Mouse (Mus musculus): ENCODE results near the gene Alg3.

DNA sequence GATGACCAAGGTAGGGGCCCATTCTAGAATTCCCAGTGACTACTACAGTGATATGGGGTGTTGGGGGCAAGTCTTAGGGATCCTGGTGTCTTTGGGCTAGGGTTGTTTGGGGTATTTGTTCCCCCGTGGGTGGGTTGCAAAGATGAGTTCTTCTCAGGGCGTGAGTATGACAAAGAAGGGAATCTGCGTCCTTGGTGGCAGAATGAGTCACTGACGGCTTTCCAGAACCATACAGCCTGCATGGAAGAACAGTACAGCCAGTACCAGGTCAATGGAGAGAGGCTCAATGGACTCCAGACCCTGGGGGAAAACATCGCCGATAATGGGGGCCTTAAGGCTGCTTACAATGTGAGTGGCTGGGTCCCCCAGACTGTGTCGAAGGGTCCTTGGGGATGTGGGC is 32.4 kb upstream of the Alg3 start:
- TF ChIP-seq SMC3 (IDR thresholded peaks at IDR 0.05; ENCODE audit: low read depth, low read length), result no peak
- no peak for TF ChIP-seq NELFE (IDR thresholded peaks at IDR 0.05; ENCODE audit: low read depth, low read length)
- no peak for TF ChIP-seq CTCF (conservative IDR thresholded peaks at IDR 0.05 in 1 of 2, IDR thresholded peaks at IDR 0.05 in 1 of 2; ENCODE audit: low read depth in 2 of 2, low read length in 2 of 2)
- TF ChIP-seq EP300 (IDR thresholded peaks at IDR 0.05; ENCODE audit: low read length), result no peak
- TF ChIP-seq POLR2A (IDR thresholded peaks at IDR 0.05; ENCODE audit: low read depth, low read length), result no peak
- TF ChIP-seq USF1 (IDR thresholded peaks at IDR 0.05; ENCODE audit: low read depth, low read length), result no peak
- TF ChIP-seq SIN3A (IDR thresholded peaks at IDR 0.05; ENCODE audit: low read length), result no peak

All from CH12.LX (cell line).